Mouse (Mus musculus): ENCODE results near the gene Podnl1.
A peak's percentile ranks its signal among the peaks of the same experiment; 100 is the strongest.

Podnl1 gene

DNA sequence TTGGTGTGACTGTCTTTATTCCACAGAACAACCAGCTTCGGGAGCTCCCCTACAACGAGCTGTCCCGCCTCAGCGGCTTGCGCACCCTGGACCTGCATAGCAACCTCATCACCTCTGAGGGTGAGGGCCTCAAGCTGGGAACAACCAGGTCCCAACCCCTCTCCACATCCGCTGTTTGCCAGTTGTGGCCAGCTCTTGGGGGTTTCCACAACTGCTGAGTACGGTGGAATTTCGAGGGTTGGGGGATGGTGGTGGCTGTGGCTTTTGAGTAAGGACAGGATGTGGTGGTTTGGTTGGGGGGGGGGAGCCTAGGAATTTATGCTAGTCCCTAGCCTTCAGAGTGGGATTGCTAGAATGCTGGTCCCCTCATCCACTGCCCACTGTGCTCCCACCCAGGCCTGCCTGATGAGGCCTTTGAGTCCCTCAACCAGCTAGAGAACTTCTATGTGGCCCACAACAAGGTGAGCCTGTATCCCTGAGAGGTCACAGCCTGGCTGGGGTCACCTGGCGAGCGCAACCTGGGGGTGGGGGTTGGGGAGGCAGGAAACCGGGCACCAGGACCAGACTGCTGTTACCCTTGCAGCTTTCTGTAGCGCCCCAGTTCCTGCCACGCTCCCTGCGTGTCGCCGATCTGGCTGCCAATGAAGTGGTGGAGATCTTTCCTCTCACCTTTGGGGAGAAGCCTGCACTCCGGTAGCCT, 1.6 kb downstream of the Podnl1 start:
- DNase-seq (ENCODE audit: low spot score), result no peak

DNA sequence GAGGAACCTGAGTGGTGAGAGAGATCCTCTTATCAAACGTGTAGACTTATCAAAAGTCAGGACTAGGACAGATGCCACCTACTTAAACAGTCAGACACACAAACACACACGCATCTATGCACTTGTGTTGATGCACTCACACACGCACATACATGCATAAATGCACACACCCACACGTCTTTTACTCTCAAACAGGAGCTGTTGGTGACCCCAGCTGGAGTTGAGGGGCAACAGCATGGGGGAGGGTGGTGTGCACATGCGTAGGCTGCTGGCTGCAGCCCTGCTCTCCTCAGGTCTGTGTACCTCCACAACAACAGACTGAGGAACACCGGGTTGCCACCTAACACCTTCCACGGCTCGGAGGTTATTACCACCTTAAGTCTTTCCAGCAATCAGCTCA, 2.5 kb downstream of the Podnl1 start:
- no peak for DNase-seq (ENCODE audit: low spot score)

DNA sequence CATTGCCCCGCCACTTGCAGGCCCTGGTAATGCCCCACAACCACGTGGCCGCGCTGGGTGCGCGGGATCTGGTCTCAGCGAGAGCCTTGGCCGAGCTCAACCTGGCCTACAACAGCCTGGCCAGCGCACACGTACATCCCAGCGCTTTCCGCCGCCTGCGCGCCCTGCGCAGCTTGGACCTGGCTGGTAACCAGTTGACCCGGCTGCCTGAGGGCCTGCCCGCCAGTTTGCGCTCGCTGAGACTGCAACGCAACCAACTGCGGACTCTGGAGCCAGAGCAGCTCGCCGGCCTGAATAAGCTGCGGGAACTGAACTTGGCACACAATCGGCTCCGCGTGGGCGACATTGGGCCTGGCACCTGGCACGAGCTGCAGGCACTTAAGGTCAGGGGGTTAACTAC, 5.0 kb downstream of the Podnl1 start:
- DNase-seq (ENCODE audit: low spot score), result no peak

DNA sequence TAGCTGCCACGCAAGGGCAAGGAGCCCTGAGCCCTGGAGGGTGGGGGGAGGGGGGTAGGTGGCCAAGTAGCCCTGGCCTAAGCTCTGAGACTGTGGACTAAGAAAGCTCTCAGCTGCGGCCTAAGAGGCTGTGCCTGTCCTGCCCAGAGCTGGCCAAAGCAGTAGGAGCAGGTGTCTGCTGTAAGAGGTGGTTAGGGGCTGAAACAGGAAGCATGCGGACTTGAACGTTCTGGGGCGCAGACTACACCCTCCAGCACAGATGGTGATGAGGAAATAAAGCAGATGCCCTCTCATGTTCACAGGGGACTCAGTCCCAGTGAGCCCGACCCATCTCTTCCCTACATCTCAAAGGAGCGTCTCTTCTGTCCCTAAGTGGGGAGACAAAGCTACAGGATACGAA, 6.4 kb downstream of the Podnl1 start:
- no peak for DNase-seq (ENCODE audit: low spot score)

GRCm38 (mm10) chr8:84137848-84138247, 12.1 kb downstream of the Podnl1 start:
- DNase-seq (ENCODE audit: low spot score), result no peak

DNA sequence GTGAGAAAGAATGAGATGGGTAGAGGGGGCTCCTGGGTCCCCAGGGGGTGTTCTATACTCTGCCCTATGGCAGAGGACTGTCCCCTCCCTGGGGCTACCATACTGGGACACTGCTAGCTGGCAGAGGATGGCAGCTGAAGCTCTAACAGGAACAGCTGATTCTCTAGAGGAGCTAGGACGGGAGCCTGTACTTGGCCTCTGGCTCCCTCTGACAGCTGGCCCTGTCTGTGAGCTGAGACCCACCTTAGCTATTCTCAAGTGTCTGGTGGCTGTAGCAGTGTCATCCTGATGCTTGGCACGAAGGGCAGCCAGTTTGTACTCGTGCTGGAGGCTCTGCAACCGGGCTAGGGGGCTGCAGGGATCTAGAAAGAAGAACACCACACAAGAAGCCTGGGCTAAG, 15.0 kb downstream of the Podnl1 start:
- DNase-seq (ENCODE audit: low spot score), result no peak

GRCm38 (mm10) chr8:84144636-84145245, 19.0 kb downstream of the Podnl1 start:
- no peak for DNase-seq (ENCODE audit: low spot score)

DNA sequence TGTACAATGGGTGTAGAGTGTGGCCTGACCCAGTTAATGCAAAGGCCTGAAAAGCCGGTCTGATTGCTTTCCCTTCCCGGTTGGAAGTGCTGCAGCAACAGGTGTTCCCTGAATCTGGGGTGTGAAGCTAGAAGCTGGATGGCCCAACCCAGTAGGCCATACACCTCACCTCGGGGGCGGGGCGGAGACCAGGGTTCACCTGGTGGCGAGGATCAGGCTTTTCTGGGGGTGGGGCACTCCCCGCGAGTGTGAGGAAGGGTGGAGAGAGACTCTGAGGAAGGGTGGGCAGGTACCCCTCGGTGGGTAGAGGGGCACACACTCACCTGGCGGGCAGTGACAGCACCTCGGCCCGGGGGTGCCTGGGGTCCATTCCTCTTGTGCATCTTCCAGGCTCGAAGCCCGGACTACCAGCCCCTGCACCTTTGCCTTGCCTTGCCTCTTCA, 21.6 kb downstream of the Podnl1 start:
- DNase-seq (ENCODE audit: low spot score), result no peak

- DNase-seq (ENCODE audit: low spot score), result peak; percentile 68
Observed at GRCm38 (mm10) chr8:84147769-84148530, 22.2 kb downstream of the Podnl1 start, which contains the start of the genes Cc2d1a and 4930432K21Rik. TSS of gene Cc2d1a (minus strand) at chr8:84147936. TSS of gene 4930432K21Rik (plus strand) at chr8:84148025.

DNA sequence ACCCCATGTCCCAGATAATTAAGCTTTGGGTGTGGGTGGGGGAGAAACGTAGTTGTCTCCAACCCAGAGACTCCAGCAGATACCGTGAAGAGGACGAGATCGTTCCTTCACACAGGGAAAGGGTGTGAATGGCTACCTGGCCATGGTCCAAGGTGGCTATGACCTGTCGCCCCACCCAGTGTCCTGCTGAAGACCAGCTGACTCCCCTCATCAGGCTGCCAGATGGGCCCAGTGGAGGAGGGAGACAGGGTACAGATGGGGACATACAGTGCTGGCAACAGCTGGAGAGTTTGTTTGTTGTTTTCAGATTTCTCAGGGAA, 22.7 kb downstream of the Podnl1 start:
- DNase-seq (ENCODE audit: low spot score), result no peak

DNA sequence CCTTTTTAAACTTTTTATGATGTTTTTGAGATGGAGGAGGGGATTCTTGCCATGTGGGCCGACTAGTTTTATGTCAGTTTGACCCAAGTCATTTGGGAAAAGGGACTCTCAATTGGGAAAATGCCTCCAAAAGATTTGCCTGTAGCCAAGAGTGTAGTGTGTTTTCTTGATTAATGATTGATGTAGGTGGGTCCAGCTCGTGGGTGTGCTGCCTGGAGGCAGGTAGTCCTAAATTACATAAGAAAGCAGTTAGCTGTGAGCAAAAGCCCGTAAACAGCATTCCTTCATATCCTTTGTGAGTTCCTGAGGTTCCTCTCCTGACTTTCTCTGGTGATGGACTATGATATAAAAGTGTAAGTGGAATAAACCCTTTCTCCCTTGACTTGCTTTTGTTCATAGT, 23.4 kb downstream of the Podnl1 start:
- DNase-seq (ENCODE audit: low spot score), result no peak

- DNase-seq (ENCODE audit: low spot score), result no peak
Observed at GRCm38 (mm10) chr8:84157620-84158019, 31.8 kb downstream of the Podnl1 start.

- no peak for DNase-seq (ENCODE audit: low spot score)
Observed at GRCm38 (mm10) chr8:84167696-84168095, 41.9 kb downstream of the Podnl1 start.

GRCm38 (mm10) chr8:84170096-84170495, 44.3 kb downstream of the Podnl1 start:
- DNase-seq (ENCODE audit: low spot score), result no peak

DNA sequence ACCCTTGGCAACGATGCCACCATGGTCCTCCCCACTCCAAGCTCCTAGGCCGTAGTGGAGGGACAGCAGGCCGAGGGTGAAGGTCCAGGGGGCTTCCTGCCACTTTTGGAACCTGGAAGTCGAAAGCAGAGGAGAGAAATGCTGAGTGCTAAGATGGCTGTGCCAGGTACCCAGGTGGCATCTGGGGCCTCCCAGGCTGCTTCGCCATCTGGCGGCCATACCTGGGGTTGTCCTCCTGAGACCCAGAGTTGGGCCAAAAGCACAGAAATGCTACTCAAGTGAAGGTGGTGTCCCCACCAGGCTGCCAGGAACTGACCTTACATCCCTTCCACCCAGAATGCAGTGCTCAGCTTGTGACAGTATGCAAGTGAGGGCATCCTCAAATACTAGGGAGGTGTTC, 48.1 kb downstream of the Podnl1 start:
- no peak for DNase-seq (ENCODE audit: low spot score)

DNA sequence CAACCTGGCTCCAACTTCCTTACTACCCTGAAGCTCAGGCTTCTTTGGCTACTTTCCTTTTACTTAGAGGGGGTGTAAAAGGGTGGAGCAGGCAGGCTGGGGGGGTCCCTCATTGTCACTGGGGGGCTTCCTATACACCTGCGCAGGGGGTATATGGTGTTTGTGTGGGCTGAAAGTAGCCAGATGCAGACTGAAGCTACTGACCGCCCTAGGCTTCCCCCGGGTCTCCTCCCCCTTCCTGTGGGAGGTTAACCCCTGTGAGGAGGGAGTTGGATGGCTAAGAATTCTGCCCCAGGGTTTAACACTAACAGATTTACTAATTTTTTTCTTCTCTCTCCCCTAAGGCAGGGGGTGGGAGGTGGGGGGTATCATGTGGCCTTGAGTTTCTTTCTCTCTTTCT, 50.8 kb downstream of the Podnl1 start:
- no peak for DNase-seq (ENCODE audit: low spot score)

DNA sequence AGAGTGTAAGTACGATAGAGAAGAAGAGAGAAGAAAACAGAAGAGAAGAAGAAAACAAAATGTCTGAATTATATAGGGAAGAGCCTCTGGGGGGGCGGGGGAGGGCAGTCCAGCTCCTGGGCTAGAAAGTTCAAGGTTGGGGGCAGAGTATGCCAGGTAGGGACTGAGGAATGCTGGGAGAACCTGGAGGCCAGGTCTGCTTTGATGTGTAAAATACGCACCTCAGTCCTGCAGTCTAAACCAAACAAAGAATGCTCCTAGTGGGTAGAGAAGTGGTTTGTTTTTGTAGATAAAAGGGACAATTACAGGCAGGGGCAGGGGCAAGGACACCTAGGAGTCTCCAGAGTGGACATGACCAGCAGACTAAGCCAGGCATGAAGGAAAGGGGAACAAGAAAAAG, 51.6 kb downstream of the Podnl1 start:
- no peak for DNase-seq (ENCODE audit: low spot score)

DNA sequence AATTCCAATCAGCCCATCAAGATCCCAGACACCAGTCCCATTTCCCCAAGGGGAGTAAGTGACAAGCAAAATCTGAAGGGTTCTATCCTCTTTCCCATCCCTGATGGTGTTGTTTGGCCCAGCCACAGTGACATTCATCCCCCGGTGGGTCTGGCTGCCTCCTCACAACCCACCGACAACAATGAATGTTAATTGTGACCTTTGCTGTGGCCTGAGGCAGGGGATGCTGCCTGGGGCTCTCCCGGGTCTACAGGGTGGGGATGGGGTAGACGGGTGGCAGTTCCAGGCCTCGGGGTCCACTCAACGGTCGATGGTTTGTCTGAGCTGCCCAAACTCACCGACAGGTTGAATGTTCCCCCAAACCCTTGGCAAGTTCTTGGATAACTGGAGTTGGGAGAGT, 52.8 kb downstream of the Podnl1 start:
- DNase-seq (ENCODE audit: low spot score), result no peak

GRCm38 (mm10) chr8:84179946-84180345, 54.2 kb downstream of the Podnl1 start:
- no peak for DNase-seq (ENCODE audit: low spot score)

DNA sequence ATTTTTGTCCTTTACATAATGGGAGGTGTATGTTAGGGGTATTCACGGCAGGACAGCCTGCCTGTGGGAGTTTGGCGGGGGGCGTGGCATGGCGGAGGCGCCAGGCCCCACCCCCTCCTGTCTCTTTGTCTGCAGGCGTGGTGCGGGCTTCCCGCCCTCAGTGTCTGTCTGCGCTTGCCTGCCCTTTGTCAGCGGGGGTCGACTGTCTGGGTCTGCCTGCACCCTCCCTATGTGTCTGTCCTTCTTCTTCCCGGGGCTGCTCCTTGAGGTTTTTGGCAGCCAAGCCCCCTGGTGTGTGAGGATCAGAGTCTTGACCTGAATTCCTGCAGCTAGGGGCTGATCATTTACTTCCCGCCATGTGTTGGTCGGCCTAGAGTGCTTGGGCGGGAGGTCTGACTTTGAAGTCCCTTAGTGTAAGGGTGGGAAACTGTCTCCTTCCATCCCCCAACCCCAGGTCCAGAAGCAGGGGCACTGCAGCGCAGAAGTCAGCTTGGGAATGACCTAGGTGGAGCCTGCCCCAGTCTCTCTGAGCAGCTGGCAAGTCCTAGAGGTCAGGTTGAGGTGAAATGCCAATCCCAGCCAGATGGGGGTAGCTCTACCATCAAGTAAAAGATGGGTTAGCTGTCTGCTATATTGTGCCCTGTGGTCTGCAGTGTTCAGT, 54.9 kb downstream of the Podnl1 start:
- DNase-seq (ENCODE audit: low spot score), result peak; percentile 24

All from ovary, postnatal 10 days (tissue).